Mouse (Mus musculus): Measurements from ENCODE around the gene Sart3. TPM values are rescaled to one million over a fixed set of nuclear protein-coding genes. Genes with fewer than 3 reads are reported as not detected.

Gene Sart3
- total and polyA plus RNA-seq, 2 experiments from 2014 or later, result 28.5 to 54.0 TPM

DNA sequence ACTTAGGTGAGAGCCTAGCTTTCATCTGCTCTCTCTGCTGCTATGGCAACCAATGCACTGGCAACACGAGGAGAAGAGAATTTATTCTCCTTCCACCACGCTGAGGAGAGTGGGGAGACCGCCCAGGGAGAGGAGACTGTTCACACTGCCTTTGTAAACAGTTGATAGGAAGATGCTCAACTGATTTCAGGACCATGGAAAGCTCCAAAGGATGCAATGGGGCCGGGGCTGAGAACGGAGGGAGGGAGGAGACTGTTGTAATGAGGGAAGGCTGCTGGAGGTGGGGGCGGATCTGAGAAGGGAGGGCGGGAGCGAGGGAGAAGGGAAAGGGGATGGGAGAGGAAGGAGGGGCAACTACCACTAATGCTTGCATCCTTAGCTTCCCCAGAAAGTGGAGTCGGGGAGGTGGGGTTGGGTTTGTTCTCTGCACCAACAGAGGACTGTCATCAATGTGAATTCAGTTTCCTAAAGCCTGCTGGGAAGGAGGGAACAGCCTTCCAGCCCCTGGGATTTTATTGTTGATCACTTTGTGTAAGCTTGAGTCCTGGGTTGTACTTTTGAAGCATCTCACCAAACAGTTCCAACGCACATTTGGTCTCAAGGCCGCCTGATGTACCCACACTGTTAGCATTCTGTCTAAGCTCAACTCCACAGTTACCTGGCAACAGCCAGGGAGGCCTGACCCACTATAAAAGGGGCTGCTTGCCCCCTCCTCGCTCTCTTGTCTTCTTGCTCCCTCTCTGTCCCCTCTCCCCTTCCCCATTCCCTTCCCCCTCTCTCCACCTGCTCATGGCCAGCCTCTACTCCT, 55.5 kb downstream of the Sart3 start:
- ATAC-seq, result peak; percentile 94
- WGBS, result 3% methylated on average over 11 of the region's 12 CpGs

GRCm38 (mm10) chr5:113712861-113713260, 59.4 kb downstream of the Sart3 start:
- 83% methylated on average over 2 of the region's 2 CpGs for WGBS
- Histone ChIP-seq H3K27me3 (ENCODE audit: insufficient read depth, low read length) (no peaks in the 10 kb centered on the region), H3K9ac (no peak overlapping the region), H3K4me1 (ENCODE audit: insufficient read depth) (peaks cover 12% of the 10 kb centered on the region), H3K4me2 (ENCODE audit: low read depth) (no peak overlapping the region), H3K4me3 (ENCODE audit: low read depth, low read length) (no peak overlapping the region), H3K9me3 (ENCODE audit: low read length) (no peaks in the 10 kb centered on the region), H3K36me3 (ENCODE audit: insufficient read depth) (no peaks in the 10 kb centered on the region), H3K27ac (ENCODE audit: low read depth, low read length) (no peak overlapping the region)
- ATAC-seq (no peak), DNase-seq (no peak)
- TF ChIP-seq CTCF (IDR thresholded peaks at IDR 0.05; ENCODE audit: low read depth), result no peak

More for the DNA sequence above, 55.5 kb downstream of the Sart3 start:
- no peak overlapping the region for H3K4me3 ChIP-seq (ENCODE audit: low read depth, low read length)
- H3K9me3 ChIP-seq (ENCODE audit: low read length), result no peaks in the 10 kb centered on the region
- DNase-seq, result peak; percentile 88
- H3K9ac ChIP-seq, result no peak overlapping the region
- no peaks in the 10 kb centered on the region for H3K27me3 ChIP-seq (ENCODE audit: insufficient read depth, low read length)
- no peak for TF ChIP-seq CTCF (IDR thresholded peaks at IDR 0.05; ENCODE audit: low read depth)
- H3K4me1 ChIP-seq (ENCODE audit: insufficient read depth), result peaks cover 17% of the 10 kb centered on the region
- peak overlapping the region; percentile 91 for H3K27ac ChIP-seq (ENCODE audit: low read depth, low read length)
- no peaks in the 10 kb centered on the region for H3K36me3 ChIP-seq (ENCODE audit: insufficient read depth)
- H3K4me2 ChIP-seq (ENCODE audit: low read depth), result peak overlapping the region; percentile 13

- H3K36me3 ChIP-seq (ENCODE audit: insufficient read depth), result no peaks in the 10 kb centered on the region
- WGBS, result 34% methylated on average over 21 of the region's 21 CpGs
- H3K27ac ChIP-seq (ENCODE audit: low read depth, low read length), result no peak overlapping the region
- no peaks in the 10 kb centered on the region for H3K4me1 ChIP-seq (ENCODE audit: insufficient read depth)
- H3K4me2 ChIP-seq (ENCODE audit: low read depth), result no peak overlapping the region
- DNase-seq (no peak), ATAC-seq (no peak)
- H3K4me3 ChIP-seq (ENCODE audit: low read depth, low read length), result no peak overlapping the region
- no peaks in the 10 kb centered on the region for H3K27me3 ChIP-seq (ENCODE audit: insufficient read depth, low read length)
- H3K9ac ChIP-seq, result no peak overlapping the region
- H3K9me3 ChIP-seq (ENCODE audit: low read length), result no peaks in the 10 kb centered on the region
- no peak for TF ChIP-seq CTCF (IDR thresholded peaks at IDR 0.05; ENCODE audit: low read depth)
Observed at GRCm38 (mm10) chr5:113703803-113704585, 68.3 kb downstream of the Sart3 start.

DNA sequence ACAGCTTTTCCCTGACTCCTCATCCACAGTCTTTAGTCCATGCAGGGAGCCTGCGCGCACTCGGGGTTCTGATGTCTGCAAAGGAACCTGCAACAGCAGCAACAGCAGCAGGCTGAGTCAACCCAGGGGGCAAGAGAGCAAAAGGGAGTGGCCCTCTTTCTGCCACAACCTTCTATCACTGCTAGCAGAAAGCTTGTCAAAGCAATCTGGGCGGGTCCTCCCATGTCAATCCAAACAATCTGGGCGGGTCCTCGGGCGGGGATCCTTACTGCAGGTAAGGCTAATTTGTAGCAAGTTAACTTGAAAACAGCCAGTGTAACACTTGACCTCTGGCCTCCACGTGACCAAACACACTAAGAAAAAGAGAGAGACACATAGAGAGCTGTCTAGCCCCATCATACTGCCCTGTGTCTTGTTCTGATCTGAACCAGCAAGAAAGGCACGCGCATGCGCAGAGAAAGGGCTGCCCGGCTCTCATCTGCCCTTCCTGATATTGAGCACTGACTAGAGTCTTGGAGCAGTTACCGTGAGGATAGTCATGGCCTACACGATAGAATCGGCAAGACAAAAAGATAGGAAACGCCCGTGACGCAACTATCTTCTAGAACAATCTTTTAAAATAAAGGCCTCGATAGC, 71.8 kb downstream of the Sart3 start:
- Histone ChIP-seq H3K9ac (no peak overlapping the region), H3K4me1 (ENCODE audit: insufficient read depth) (no peaks in the 10 kb centered on the region), H3K4me2 (ENCODE audit: low read depth) (no peak overlapping the region), H3K9me3 (ENCODE audit: low read length) (no peaks in the 10 kb centered on the region), H3K36me3 (ENCODE audit: insufficient read depth) (no peaks in the 10 kb centered on the region), H3K4me3 (ENCODE audit: low read depth, low read length) (no peak overlapping the region), H3K27me3 (ENCODE audit: insufficient read depth, low read length) (no peaks in the 10 kb centered on the region), H3K27ac (ENCODE audit: low read depth, low read length) (no peak overlapping the region)
- ATAC-seq (no peak), DNase-seq (no peak)
- no peak for TF ChIP-seq CTCF (IDR thresholded peaks at IDR 0.05; ENCODE audit: low read depth)
- 82% methylated on average over 19 of the region's 19 CpGs for WGBS

- ATAC-seq (no peak), DNase-seq (no peak)
- Histone ChIP-seq H3K4me1 (ENCODE audit: insufficient read depth) (no peaks in the 10 kb centered on the region), H3K4me2 (ENCODE audit: low read depth) (no peak overlapping the region), H3K4me3 (ENCODE audit: low read depth, low read length) (no peak overlapping the region), H3K9ac (no peak overlapping the region), H3K9me3 (ENCODE audit: low read length) (no peaks in the 10 kb centered on the region), H3K27me3 (ENCODE audit: insufficient read depth, low read length) (no peaks in the 10 kb centered on the region), H3K36me3 (ENCODE audit: insufficient read depth) (no peaks in the 10 kb centered on the region), H3K27ac (ENCODE audit: low read depth, low read length) (no peak overlapping the region)
- TF ChIP-seq CTCF (IDR thresholded peaks at IDR 0.05; ENCODE audit: low read depth), result no peak
- WGBS, result 39% methylated on average over 5 of the region's 5 CpGs
Observed at GRCm38 (mm10) chr5:113694415-113694814, 77.9 kb downstream of the Sart3 start.

DNA sequence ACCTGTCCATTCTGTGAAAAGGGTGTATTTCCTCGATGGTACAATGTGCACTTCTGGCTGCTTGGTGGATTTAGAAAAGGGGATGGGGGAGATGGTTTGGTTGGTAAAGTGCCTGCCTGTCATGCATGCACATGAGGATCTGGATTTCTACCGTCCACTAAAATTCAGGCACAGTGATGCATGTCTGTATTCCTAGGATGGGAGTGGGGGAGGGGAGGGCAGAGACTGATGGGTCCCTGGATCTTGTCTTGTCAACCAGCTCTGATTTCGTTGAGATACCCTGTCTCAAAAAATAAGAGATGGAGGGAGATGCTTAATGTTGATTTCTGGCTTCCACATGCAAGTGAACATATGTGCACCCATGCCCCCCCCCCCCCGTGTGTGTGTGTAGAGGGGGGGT, 78.3 kb downstream of the Sart3 start:
- no peaks in the 10 kb centered on the region for H3K4me1 ChIP-seq (ENCODE audit: insufficient read depth)
- no peak for TF ChIP-seq CTCF (IDR thresholded peaks at IDR 0.05; ENCODE audit: low read depth)
- WGBS, result 65% methylated on average over 4 of the region's 4 CpGs
- H3K27me3 ChIP-seq (ENCODE audit: insufficient read depth, low read length), result no peaks in the 10 kb centered on the region
- no peaks in the 10 kb centered on the region for H3K36me3 ChIP-seq (ENCODE audit: insufficient read depth)
- no peak overlapping the region for H3K9ac ChIP-seq
- no peak for DNase-seq
- no peaks in the 10 kb centered on the region for H3K9me3 ChIP-seq (ENCODE audit: low read length)
- ATAC-seq, result no peak
- H3K4me3 ChIP-seq (ENCODE audit: low read depth, low read length), result no peak overlapping the region
- H3K4me2 ChIP-seq (ENCODE audit: low read depth), result no peak overlapping the region
- H3K27ac ChIP-seq (ENCODE audit: low read depth, low read length), result no peak overlapping the region

Measured in forebrain, postnatal 0 days (tissue).